Mouse (Mus musculus): Measurements from ENCODE around the gene Tmem120a.

The Tmem120a gene

DNA sequence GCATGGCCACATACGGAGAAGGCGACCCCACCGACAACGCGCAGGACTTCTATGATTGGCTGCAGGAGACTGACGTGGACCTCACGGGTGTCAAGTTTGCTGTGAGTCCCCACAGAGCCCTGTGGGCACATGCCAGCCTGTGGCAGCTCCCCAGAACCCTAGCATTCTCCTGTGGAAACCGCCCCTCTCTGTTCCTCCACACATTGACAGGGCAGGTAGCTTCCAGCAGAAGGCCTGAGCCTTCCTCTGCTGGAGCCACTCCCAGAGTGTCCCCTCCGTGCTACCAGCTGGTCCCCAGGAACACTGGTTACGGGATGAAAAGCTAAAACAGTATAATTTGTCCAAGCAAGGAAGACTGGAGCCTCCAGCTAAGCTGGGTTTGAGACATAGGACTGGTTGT lies 14.0 kb downstream of the Tmem120a start:
- Histone ChIP-seq H3K27me3 (ENCODE audit: insufficient read depth, low read length) (peaks cover 6% of the 10 kb centered on the region; the same call in 1 of the 2 replicates), H3K4me3 (replicated peaks; ENCODE audit: low read length) (no peak overlapping the region), H3K36me3 (ENCODE audit: insufficient read depth, low read length) (peaks cover 79% of the 10 kb centered on the region), H3K4me1 (replicated peaks; ENCODE audit: low read depth, low read length) (peaks cover 56% of the 10 kb centered on the region), H3K9me3 (ENCODE audit: low read length) (no peaks in the 10 kb centered on the region)
- TF ChIP-seq CTCF (conservative IDR thresholded peaks at IDR 0.05; ENCODE audit: low read length) (no peak), POU5F1 (IDR thresholded peaks at IDR 0.05; ENCODE audit: borderline replicate concordance, low read length) (no peak), NANOG (IDR thresholded peaks at IDR 0.05; ENCODE audit: borderline replicate concordance, low read length) (no peak)

DNA sequence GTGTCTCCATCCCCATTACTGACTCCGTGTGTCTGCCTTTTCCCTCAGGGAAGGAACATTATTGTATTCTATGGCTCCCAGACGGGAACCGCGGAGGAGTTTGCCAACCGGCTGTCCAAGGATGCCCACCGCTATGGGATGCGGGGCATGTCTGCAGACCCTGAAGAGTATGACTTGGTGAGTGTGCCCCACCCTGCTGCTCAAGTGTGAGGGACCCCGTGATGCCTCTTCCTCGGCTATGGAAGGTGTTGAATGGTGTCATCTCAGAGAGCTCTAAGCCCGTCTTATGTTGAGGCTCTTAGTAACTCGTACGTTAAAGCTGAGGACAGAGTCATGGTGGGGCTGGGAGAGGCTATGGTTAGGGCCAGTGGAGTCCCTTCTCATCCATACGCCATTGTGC lies 14.9 kb downstream of the Tmem120a start:
- Histone ChIP-seq H3K27me3 (ENCODE audit: insufficient read depth, low read length) (peaks cover 6% of the 10 kb centered on the region; the same call in 1 of the 2 replicates), H3K4me3 (replicated peaks; ENCODE audit: low read length) (no peak overlapping the region), H3K4me1 (replicated peaks; ENCODE audit: low read depth, low read length) (peaks cover 58% of the 10 kb centered on the region), H3K9me3 (ENCODE audit: low read length) (no peaks in the 10 kb centered on the region), H3K36me3 (ENCODE audit: insufficient read depth, low read length) (peaks cover 70% of the 10 kb centered on the region)
- TF ChIP-seq CTCF (conservative IDR thresholded peaks at IDR 0.05; ENCODE audit: low read length) (no peak), NANOG (IDR thresholded peaks at IDR 0.05; ENCODE audit: borderline replicate concordance, low read length) (no peak), POU5F1 (IDR thresholded peaks at IDR 0.05; ENCODE audit: borderline replicate concordance, low read length) (no peak)

DNA sequence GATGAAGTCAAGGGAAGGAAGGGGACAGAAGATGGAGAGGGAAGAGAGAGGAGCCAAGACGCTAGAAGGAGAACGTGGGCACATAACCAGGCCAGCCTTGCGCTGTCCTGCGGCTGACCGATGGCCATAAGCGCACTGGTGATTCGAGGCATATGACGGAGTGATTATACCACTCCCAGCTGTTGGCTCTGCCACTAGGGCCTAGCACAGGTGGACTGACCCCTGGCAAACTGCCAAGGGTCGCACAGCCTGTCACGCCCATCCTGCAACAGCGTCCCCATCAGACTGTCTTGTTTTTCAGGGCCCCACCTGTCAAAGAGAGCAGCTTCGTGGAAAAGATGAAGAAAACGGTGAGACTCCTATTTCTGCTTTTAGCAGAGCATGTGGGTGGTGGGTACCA lies 15.9 kb downstream of the Tmem120a start:
- no peaks in the 10 kb centered on the region for H3K9me3 ChIP-seq (ENCODE audit: low read length)
- TF ChIP-seq POU5F1 (IDR thresholded peaks at IDR 0.05; ENCODE audit: borderline replicate concordance, low read length) (no peak), CTCF (conservative IDR thresholded peaks at IDR 0.05; ENCODE audit: low read length) (no peak), NANOG (IDR thresholded peaks at IDR 0.05; ENCODE audit: borderline replicate concordance, low read length) (no peak)
- H3K4me1 ChIP-seq (replicated peaks; ENCODE audit: low read depth, low read length), result peaks cover 59% of the 10 kb centered on the region
- H3K4me3 ChIP-seq (replicated peaks; ENCODE audit: low read length), result no peak overlapping the region
- peaks cover 62% of the 10 kb centered on the region for H3K36me3 ChIP-seq (ENCODE audit: insufficient read depth, low read length)
- no peaks in the 10 kb centered on the region for H3K27me3 ChIP-seq (ENCODE audit: insufficient read depth, low read length)

DNA sequence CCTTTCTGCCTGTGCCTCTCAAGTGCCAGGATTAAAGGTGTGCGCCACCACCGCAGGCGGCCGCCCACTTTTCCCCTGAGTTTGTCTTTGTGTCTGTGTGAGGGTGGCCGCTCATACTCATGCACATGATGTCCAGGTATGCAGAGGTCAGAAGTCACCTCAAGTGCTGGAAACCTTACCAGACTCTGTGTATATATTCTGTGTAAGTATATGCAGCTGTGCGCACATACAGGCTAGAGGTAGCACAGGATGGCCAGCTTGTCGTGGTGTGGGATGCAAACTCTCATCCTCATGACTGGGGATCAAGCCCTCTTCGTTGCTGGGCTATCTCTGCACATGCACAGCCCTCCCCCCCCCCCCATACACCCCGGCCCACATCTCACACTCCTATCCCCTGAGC lies 16.4 kb downstream of the Tmem120a start:
- H3K36me3 ChIP-seq (ENCODE audit: insufficient read depth, low read length), result peaks cover 60% of the 10 kb centered on the region
- no peaks in the 10 kb centered on the region for H3K27me3 ChIP-seq (ENCODE audit: insufficient read depth, low read length)
- H3K9me3 ChIP-seq (ENCODE audit: low read length), result no peaks in the 10 kb centered on the region
- no peak overlapping the region for H3K4me3 ChIP-seq (replicated peaks; ENCODE audit: low read length)
- peaks cover 57% of the 10 kb centered on the region for H3K4me1 ChIP-seq (replicated peaks; ENCODE audit: low read depth, low read length)
- TF ChIP-seq NANOG (IDR thresholded peaks at IDR 0.05; ENCODE audit: borderline replicate concordance, low read length), result no peak
- TF ChIP-seq CTCF (conservative IDR thresholded peaks at IDR 0.05; ENCODE audit: low read length), result no peak
- no peak for TF ChIP-seq POU5F1 (IDR thresholded peaks at IDR 0.05; ENCODE audit: borderline replicate concordance, low read length)

DNA sequence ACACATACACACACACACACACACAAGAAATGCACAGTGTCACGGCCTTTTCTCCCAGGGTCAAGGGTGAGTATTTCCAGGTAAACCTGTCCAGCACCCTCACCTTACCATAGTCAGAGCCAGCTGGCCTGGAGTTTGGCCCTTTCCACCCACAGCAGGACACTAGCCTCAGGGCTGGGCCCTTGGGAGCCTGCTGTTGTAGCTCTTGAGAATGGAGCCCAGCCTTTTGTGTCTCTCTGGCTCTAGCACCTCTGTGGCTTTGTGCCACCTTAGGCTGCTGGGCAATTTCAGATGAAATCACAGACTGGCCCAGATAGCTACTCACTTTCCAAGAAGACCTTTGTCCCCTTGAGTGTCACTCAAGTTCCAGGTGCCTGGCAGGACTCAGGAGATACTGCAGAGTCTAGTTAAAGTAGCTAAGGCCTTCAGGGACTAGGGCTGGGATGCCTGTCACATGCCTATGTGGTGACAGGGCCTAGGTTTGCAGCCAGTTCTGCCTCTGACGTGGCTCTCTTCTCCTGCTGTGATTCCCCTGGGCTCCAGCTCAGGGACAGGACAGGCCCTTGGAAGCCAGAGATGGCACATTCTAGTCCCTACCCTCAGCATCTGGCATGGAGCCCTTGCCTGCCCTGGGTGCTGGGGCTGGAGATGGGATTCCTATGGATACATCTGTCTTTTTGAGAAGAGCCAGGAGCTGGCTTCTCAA lies 17.5 kb downstream of the Tmem120a start:
- Histone ChIP-seq H3K4me3 (replicated peaks; ENCODE audit: low read length) (no peak overlapping the region), H3K36me3 (ENCODE audit: insufficient read depth, low read length) (peaks cover 56% of the 10 kb centered on the region), H3K4me1 (replicated peaks; ENCODE audit: low read depth, low read length) (peaks cover 57% of the 10 kb centered on the region), H3K27me3 (ENCODE audit: insufficient read depth, low read length) (no peaks in the 10 kb centered on the region), H3K9me3 (ENCODE audit: low read length) (no peaks in the 10 kb centered on the region)
- no peak for TF ChIP-seq CTCF (conservative IDR thresholded peaks at IDR 0.05; ENCODE audit: low read length)
- TF ChIP-seq POU5F1 (IDR thresholded peaks at IDR 0.05; ENCODE audit: borderline replicate concordance, low read length), result no peak
- no peak for TF ChIP-seq NANOG (IDR thresholded peaks at IDR 0.05; ENCODE audit: borderline replicate concordance, low read length)

DNA sequence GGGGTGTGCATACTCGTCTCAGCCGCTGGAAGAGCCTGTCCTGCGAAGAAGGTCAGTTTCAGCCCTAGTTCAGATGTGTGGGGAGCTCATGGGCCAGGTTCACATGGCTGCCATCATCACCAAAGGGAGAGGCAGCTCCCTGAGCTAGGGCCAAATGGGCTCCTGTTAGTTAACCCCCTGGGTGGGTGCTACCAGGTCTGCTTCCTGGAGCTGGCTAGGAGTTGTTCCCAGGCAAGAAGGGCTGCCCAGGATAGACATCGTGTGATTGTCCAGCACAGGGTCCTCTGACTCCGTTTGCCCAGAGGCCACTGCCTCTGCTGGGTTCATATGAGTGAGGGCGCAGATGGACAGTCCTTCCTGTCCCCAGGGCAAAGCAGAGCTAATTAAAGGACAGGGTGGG lies 18.3 kb downstream of the Tmem120a start:
- TF ChIP-seq POU5F1 (IDR thresholded peaks at IDR 0.05; ENCODE audit: borderline replicate concordance, low read length) (no peak), NANOG (IDR thresholded peaks at IDR 0.05; ENCODE audit: borderline replicate concordance, low read length) (no peak), CTCF (conservative IDR thresholded peaks at IDR 0.05; ENCODE audit: low read length) (no peak)
- Histone ChIP-seq H3K36me3 (ENCODE audit: insufficient read depth, low read length) (peaks cover 50% of the 10 kb centered on the region), H3K9me3 (ENCODE audit: low read length) (no peaks in the 10 kb centered on the region), H3K4me3 (replicated peaks; ENCODE audit: low read length) (peak overlapping the region; percentile 56), H3K27me3 (ENCODE audit: insufficient read depth, low read length) (no peaks in the 10 kb centered on the region), H3K4me1 (replicated peaks; ENCODE audit: low read depth, low read length) (peaks cover 58% of the 10 kb centered on the region)

DNA sequence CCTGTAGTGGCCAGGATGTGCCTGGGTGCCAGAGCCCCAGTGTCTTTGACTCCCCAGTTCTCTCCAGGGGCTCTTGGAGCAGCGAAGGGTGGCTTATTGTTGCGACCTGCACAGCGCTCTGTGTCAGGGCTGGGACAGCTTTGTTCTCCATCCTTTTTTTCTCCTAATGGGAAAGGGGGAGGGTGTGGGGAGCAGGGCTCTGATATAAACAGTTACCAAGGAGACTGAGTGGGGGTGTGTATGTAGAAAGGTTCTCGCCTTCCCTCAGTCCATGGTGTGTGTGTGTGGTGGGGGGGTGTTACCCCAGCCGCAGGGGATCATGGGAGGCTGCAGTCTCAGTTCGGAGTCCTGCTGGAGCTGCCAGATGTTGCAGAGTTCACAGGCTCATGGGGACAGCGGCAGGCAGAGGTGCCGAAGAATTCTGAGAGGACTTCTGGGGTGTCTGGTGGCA lies 18.8 kb downstream of the Tmem120a start:
- Histone ChIP-seq H3K9me3 (ENCODE audit: low read length) (no peaks in the 10 kb centered on the region), H3K4me1 (replicated peaks; ENCODE audit: low read depth, low read length) (peaks cover 64% of the 10 kb centered on the region), H3K36me3 (ENCODE audit: insufficient read depth, low read length) (peaks cover 48% of the 10 kb centered on the region), H3K27me3 (ENCODE audit: insufficient read depth, low read length) (no peaks in the 10 kb centered on the region), H3K4me3 (replicated peaks; ENCODE audit: low read length) (peak overlapping the region; percentile 56)
- TF ChIP-seq POU5F1 (IDR thresholded peaks at IDR 0.05; ENCODE audit: borderline replicate concordance, low read length) (no peak), CTCF (conservative IDR thresholded peaks at IDR 0.05; ENCODE audit: low read length) (no peak), NANOG (IDR thresholded peaks at IDR 0.05; ENCODE audit: borderline replicate concordance, low read length) (no peak)

DNA sequence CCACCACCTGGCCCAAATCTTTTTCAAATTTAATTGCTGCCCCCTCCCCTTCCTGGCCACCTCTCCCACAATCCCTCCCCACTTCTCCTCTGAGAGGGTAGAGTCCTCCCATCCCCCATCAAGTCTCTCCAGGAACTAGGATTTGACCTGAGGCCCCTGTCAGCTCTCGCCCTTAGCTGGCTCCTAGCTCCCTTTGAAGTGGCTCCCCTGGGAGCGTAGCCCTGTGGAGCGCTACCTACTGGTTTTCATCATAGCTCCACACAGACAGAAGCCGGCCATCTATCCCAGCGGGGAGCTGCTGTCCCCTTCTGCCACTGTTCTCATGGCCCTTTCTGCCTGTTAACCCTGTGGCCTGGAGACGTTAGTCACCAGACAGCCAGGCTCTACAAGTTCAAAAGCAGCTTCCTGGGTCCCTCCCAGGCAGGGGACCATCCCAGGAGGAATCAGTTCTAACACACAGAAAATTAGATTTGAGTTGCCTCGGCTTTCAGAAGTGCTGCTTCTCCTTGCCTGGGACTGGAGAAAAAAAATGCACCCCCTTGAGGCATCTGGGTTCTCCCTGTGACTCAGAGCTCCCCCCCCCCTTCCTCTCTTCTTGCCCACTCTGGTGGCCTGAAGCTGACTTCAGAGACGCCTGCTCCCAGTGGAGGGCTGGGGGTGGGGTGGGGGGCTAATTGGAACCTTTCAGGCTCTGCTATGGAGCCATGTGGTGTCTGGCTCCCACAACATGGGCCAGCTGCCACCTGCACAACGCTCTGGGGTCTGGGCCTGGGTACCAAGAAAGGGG lies 19.5 kb downstream of the Tmem120a start:
- TF ChIP-seq NANOG (IDR thresholded peaks at IDR 0.05; ENCODE audit: borderline replicate concordance, low read length) (no peak), CTCF (conservative IDR thresholded peaks at IDR 0.05; ENCODE audit: low read length) (no peak), POU5F1 (IDR thresholded peaks at IDR 0.05; ENCODE audit: borderline replicate concordance, low read length) (no peak)

More for the DNA sequence above, 19.5 kb downstream of the Tmem120a start:
- Histone ChIP-seq H3K27me3 (ENCODE audit: insufficient read depth, low read length) (no peaks in the 10 kb centered on the region), H3K4me3 (replicated peaks; ENCODE audit: low read length) (peak overlapping the region; percentile 56), H3K36me3 (ENCODE audit: insufficient read depth, low read length) (peaks cover 48% of the 10 kb centered on the region), H3K9me3 (ENCODE audit: low read length) (no peaks in the 10 kb centered on the region), H3K4me1 (replicated peaks; ENCODE audit: low read depth, low read length) (peaks cover 66% of the 10 kb centered on the region)

Data from E14TG2a.4 (cell line).